Mouse (Mus musculus): ENCODE results near the gene Cdc7. TPM values are rescaled to one million over a fixed set of nuclear protein-coding genes. Genes with fewer than 3 reads are reported as not detected.

The Cdc7 gene
- polyA plus RNA-seq, 1 experiment from 2014 or later, result 59.7 TPM

GRCm38 (mm10) chr5:107025371-107025770 is 61.2 kb downstream of the Cdc7 start:
- Histone ChIP-seq H3K9me3 (ENCODE audit: control insufficient read depth, low read length) (no peaks in the 10 kb centered on the region), H3K4me2 (ENCODE audit: low read depth) (no peak overlapping the region), H3K36me3 (ENCODE audit: control insufficient read depth, insufficient read depth, low read length) (no peaks in the 10 kb centered on the region), H3K4me3 (ENCODE audit: low read depth, low read length) (no peak overlapping the region), H3K27me3 (ENCODE audit: control insufficient read depth, insufficient read depth, low read length) (no peaks in the 10 kb centered on the region), H3K9ac (ENCODE audit: low read length) (no peak overlapping the region), H3K4me1 (ENCODE audit: control insufficient read depth, insufficient read depth, low read length) (no peaks in the 10 kb centered on the region), H3K27ac (ENCODE audit: low read depth, low read length) (no peak overlapping the region)
- 86% methylated on average over 5 of the region's 5 CpGs for WGBS
- DNase-seq (ENCODE audit: low spot score) (no peak), ATAC-seq (ENCODE audit: insufficient read depth, low FRiP score, low TSS enrichment) (no peak)

GRCm38 (mm10) chr5:107025809-107026208 is 61.7 kb downstream of the Cdc7 start:
- WGBS, result 82% methylated on average over 8 of the region's 8 CpGs
- H3K4me3 ChIP-seq (ENCODE audit: low read depth, low read length), result no peak overlapping the region
- no peak for DNase-seq (ENCODE audit: low spot score)

GRCm38 (mm10) chr5:107027616-107028015 is 63.5 kb downstream of the Cdc7 start:
- 84% methylated on average over 6 of the region's 6 CpGs for WGBS
- no peak overlapping the region for H3K4me2 ChIP-seq (ENCODE audit: low read depth)
- H3K4me3 ChIP-seq (ENCODE audit: low read depth, low read length), result no peak overlapping the region
- H3K9ac ChIP-seq (ENCODE audit: low read length), result no peak overlapping the region
- ATAC-seq (ENCODE audit: insufficient read depth, low FRiP score, low TSS enrichment) (no peak), DNase-seq (ENCODE audit: low spot score) (no peak)
- no peaks in the 10 kb centered on the region for H3K36me3 ChIP-seq (ENCODE audit: control insufficient read depth, insufficient read depth, low read length)
- H3K27ac ChIP-seq (ENCODE audit: low read depth, low read length), result no peak overlapping the region
- no peaks in the 10 kb centered on the region for H3K9me3 ChIP-seq (ENCODE audit: control insufficient read depth, low read length)
- no peaks in the 10 kb centered on the region for H3K27me3 ChIP-seq (ENCODE audit: control insufficient read depth, insufficient read depth, low read length)
- no peaks in the 10 kb centered on the region for H3K4me1 ChIP-seq (ENCODE audit: control insufficient read depth, insufficient read depth, low read length)

More at GRCm38 (mm10) chr5:107025809-107026208, 61.7 kb downstream of the Cdc7 start:
- H3K36me3 ChIP-seq (ENCODE audit: control insufficient read depth, insufficient read depth, low read length), result no peaks in the 10 kb centered on the region
- H3K4me2 ChIP-seq (ENCODE audit: low read depth), result no peak overlapping the region
- ATAC-seq (ENCODE audit: insufficient read depth, low FRiP score, low TSS enrichment), result no peak
- H3K4me1 ChIP-seq (ENCODE audit: control insufficient read depth, insufficient read depth, low read length), result no peaks in the 10 kb centered on the region
- H3K27ac ChIP-seq (ENCODE audit: low read depth, low read length), result no peak overlapping the region
- no peaks in the 10 kb centered on the region for H3K9me3 ChIP-seq (ENCODE audit: control insufficient read depth, low read length)
- no peak overlapping the region for H3K9ac ChIP-seq (ENCODE audit: low read length)
- no peaks in the 10 kb centered on the region for H3K27me3 ChIP-seq (ENCODE audit: control insufficient read depth, insufficient read depth, low read length)

- Histone ChIP-seq H3K27me3 (ENCODE audit: control insufficient read depth, insufficient read depth, low read length) (no peaks in the 10 kb centered on the region), H3K27ac (ENCODE audit: low read depth, low read length) (no peak overlapping the region), H3K4me2 (ENCODE audit: low read depth) (no peak overlapping the region), H3K4me3 (ENCODE audit: low read depth, low read length) (no peak overlapping the region), H3K36me3 (ENCODE audit: control insufficient read depth, insufficient read depth, low read length) (no peaks in the 10 kb centered on the region), H3K4me1 (ENCODE audit: control insufficient read depth, insufficient read depth, low read length) (no peaks in the 10 kb centered on the region), H3K9me3 (ENCODE audit: control insufficient read depth, low read length) (no peaks in the 10 kb centered on the region), H3K9ac (ENCODE audit: low read length) (no peak overlapping the region)
- 84% methylated on average over 1 of the region's 1 CpGs for WGBS
- ATAC-seq (ENCODE audit: insufficient read depth, low FRiP score, low TSS enrichment) (no peak), DNase-seq (ENCODE audit: low spot score) (no peak)
These were observed 64.4 kb downstream of the Cdc7 start for GRCm38 (mm10) chr5:107028557-107028956.

GRCm38 (mm10) chr5:107029801-107030200 is 65.7 kb downstream of the Cdc7 start:
- Histone ChIP-seq H3K9me3 (ENCODE audit: control insufficient read depth, low read length) (no peaks in the 10 kb centered on the region), H3K4me3 (ENCODE audit: low read depth, low read length) (no peak overlapping the region), H3K4me2 (ENCODE audit: low read depth) (no peak overlapping the region), H3K36me3 (ENCODE audit: control insufficient read depth, insufficient read depth, low read length) (no peaks in the 10 kb centered on the region), H3K9ac (ENCODE audit: low read length) (no peak overlapping the region), H3K27ac (ENCODE audit: low read depth, low read length) (no peak overlapping the region), H3K27me3 (ENCODE audit: control insufficient read depth, insufficient read depth, low read length) (no peaks in the 10 kb centered on the region), H3K4me1 (ENCODE audit: control insufficient read depth, insufficient read depth, low read length) (no peaks in the 10 kb centered on the region)
- WGBS, result 76% methylated on average over 4 of the region's 4 CpGs
- DNase-seq (ENCODE audit: low spot score) (no peak), ATAC-seq (ENCODE audit: insufficient read depth, low FRiP score, low TSS enrichment) (no peak)

GRCm38 (mm10) chr5:107030821-107031220 is 66.7 kb downstream of the Cdc7 start:
- H3K27ac ChIP-seq (ENCODE audit: low read depth, low read length), result no peak overlapping the region
- H3K4me1 ChIP-seq (ENCODE audit: control insufficient read depth, insufficient read depth, low read length), result no peaks in the 10 kb centered on the region
- no peaks in the 10 kb centered on the region for H3K9me3 ChIP-seq (ENCODE audit: control insufficient read depth, low read length)
- ATAC-seq (ENCODE audit: insufficient read depth, low FRiP score, low TSS enrichment), result no peak
- no peak for DNase-seq (ENCODE audit: low spot score)
- 94% methylated on average over 10 of the region's 10 CpGs for WGBS
- no peak overlapping the region for H3K9ac ChIP-seq (ENCODE audit: low read length)
- no peak overlapping the region for H3K4me3 ChIP-seq (ENCODE audit: low read depth, low read length)
- H3K27me3 ChIP-seq (ENCODE audit: control insufficient read depth, insufficient read depth, low read length), result no peaks in the 10 kb centered on the region
- H3K36me3 ChIP-seq (ENCODE audit: control insufficient read depth, insufficient read depth, low read length), result no peaks in the 10 kb centered on the region
- no peak overlapping the region for H3K4me2 ChIP-seq (ENCODE audit: low read depth)

Other genes starting within 250 kb of the Cdc7 start
- 3.8 and 4.7 TPM in 2 replicates for gene Hfm1, start 38.0 kb upstream of the Cdc7 start, polyA plus RNA-seq (2014; fragmentation: Nextera tagmentation; extraction: Ambion mirVana)

Measured in neural tube, embryonic 11.5 days (tissue).